Mouse (Mus musculus) embryonic facial prominence, embryonic 13.5 days (tissue): ENCODE data around the gene Dnajc21. TPM values are rescaled to one million over a fixed set of nuclear protein-coding genes. Genes with fewer than 3 reads are reported as not detected.

ENCODE experiments used
- ATAC-seq: fragments of 200-750 bp; cut with Nextera tagmentation; 2 replicates; pipeline ENCODE4 v1.8.0; 2017; ENCODE audit warnings: low read depth; ENCODE audit not compliant: insufficient number of reproducible peaks, insufficient read depth, low FRiP score, low TSS enrichment
- H3K27ac ChIP-seq: fragments of 300-500 bp; sonication (generic); 2 replicates; pipeline ENCODE4 v1.5.1; 2015; ENCODE audit warnings: moderate library complexity, mild to moderate bottlenecking, inconsistent platforms
- H3K27me3 ChIP-seq: fragments of 300-500 bp; sonication (generic); 2 replicates; pipeline ENCODE4 v1.6.1; 2015; ENCODE audit warnings: mild to moderate bottlenecking, inconsistent platforms
- H3K36me3 ChIP-seq: fragments of 300-500 bp; sonication (generic); 2 replicates; pipeline ENCODE4 v1.6.1; 2015; ENCODE audit warnings: mild to moderate bottlenecking, inconsistent platforms
- H3K4me1 ChIP-seq: fragments of 300-500 bp; sonication (generic); 2 replicates; pipeline ENCODE4 v1.6.1; 2015; ENCODE audit warnings: inconsistent platforms
- H3K4me2 ChIP-seq: fragments of 300-500 bp; sonication (generic); 2 replicates; pipeline ENCODE4 v1.6.1; 2015; ENCODE audit warnings: moderate library complexity, mild to moderate bottlenecking, inconsistent platforms
- H3K4me3 ChIP-seq: fragments of 300-500 bp; sonication (generic); 2 replicates; pipeline ENCODE4 v1.5.1; 2015; ENCODE audit warnings: mild to moderate bottlenecking, inconsistent platforms
- H3K9ac ChIP-seq: fragments of 300-500 bp; sonication (generic); 2 replicates; pipeline ENCODE4 v1.6.1; 2015; ENCODE audit warnings: mild to moderate bottlenecking, inconsistent platforms
- H3K9me3 ChIP-seq: fragments of 300-500 bp; sonication (generic); 2 replicates; pipeline ENCODE4 v1.6.1; 2016; ENCODE audit warnings: inconsistent platforms
- WGBS: fragments of 180-500 bp; shearing (Covaris S2); methylation state at CpG from one replicate; pipeline ENCODE4 v1.1.7; 2015; ENCODE audit warnings: mixed read lengths; 5-methylcytosine and 5-hydroxymethylcytosine counted together
- polyA plus RNA-seq: library from polyadenylated mRNA; unstranded; fragments of >200 nt; fragmentation: Nextera tagmentation; extraction: Ambion mirVana; gene quantifications from 2 replicates; pipeline ENCODE4 v1.2.1, GENCODE M21; 2015

The Dnajc21 gene
- polyA plus RNA-seq, 1 experiment from 2014 or later: 11.8 TPM

- no peaks in the 10 kb centered on the region for H3K36me3 ChIP-seq
- H3K9ac ChIP-seq: no peak overlapping the region
- no peak for ATAC-seq
- H3K27ac ChIP-seq: no peak overlapping the region
- H3K9me3 ChIP-seq: no peaks in the 10 kb centered on the region
- 89% methylated on average over 13 of the region's 13 CpGs for WGBS
- H3K4me3 ChIP-seq: no peak overlapping the region
- no peaks in the 10 kb centered on the region for H3K4me1 ChIP-seq
- no peak overlapping the region for H3K4me2 ChIP-seq
- H3K27me3 ChIP-seq: no peaks in the 10 kb centered on the region
These were observed 43.6 kb downstream of the Dnajc21 start for GRCm38 (mm10) chr15:10426545-10427266.

GRCm38 (mm10) chr15:10426124-10426523 lies 44.2 kb downstream of the Dnajc21 start:
- no peaks in the 10 kb centered on the region for H3K27me3 ChIP-seq
- no peak overlapping the region for H3K9ac ChIP-seq
- no peak overlapping the region for H3K27ac ChIP-seq
- no peaks in the 10 kb centered on the region for H3K36me3 ChIP-seq
- H3K4me1 ChIP-seq: no peaks in the 10 kb centered on the region
- ATAC-seq: no peak
- no peak overlapping the region for H3K4me3 ChIP-seq
- WGBS: 95% methylated on average over 6 of the region's 6 CpGs
- no peaks in the 10 kb centered on the region for H3K9me3 ChIP-seq
- H3K4me2 ChIP-seq: no peak overlapping the region

GRCm38 (mm10) chr15:10421785-10422144 lies 48.6 kb downstream of the Dnajc21 start:
- 66% methylated on average over 1 of the region's 1 CpGs for WGBS
- Histone ChIP-seq H3K4me2 (no peak overlapping the region), H3K9me3 (no peaks in the 10 kb centered on the region), H3K4me3 (no peak overlapping the region), H3K9ac (no peak overlapping the region), H3K27me3 (no peaks in the 10 kb centered on the region), H3K4me1 (no peaks in the 10 kb centered on the region), H3K27ac (no peak overlapping the region), H3K36me3 (no peaks in the 10 kb centered on the region)
- ATAC-seq: no peak

GRCm38 (mm10) chr15:10421138-10421784 lies 49.1 kb downstream of the Dnajc21 start:
- H3K9me3 ChIP-seq: no peaks in the 10 kb centered on the region
- no peak overlapping the region for H3K27ac ChIP-seq
- 21% methylated on average over 7 of the region's 7 CpGs for WGBS
- H3K9ac ChIP-seq: no peak overlapping the region
- no peaks in the 10 kb centered on the region for H3K4me1 ChIP-seq
- H3K27me3 ChIP-seq: no peaks in the 10 kb centered on the region
- no peak overlapping the region for H3K4me2 ChIP-seq
- no peak for ATAC-seq
- H3K4me3 ChIP-seq: no peak overlapping the region
- H3K36me3 ChIP-seq: no peaks in the 10 kb centered on the region

- Histone ChIP-seq H3K9ac (no peak overlapping the region), H3K27me3 (no peaks in the 10 kb centered on the region), H3K36me3 (no peaks in the 10 kb centered on the region), H3K4me2 (no peak overlapping the region), H3K4me1 (no peaks in the 10 kb centered on the region), H3K4me3 (no peak overlapping the region), H3K9me3 (no peaks in the 10 kb centered on the region), H3K27ac (no peak overlapping the region)
- no peak for ATAC-seq
- WGBS: 90% methylated on average over 6 of the region's 6 CpGs
These were observed 56.7 kb downstream of the Dnajc21 start for GRCm38 (mm10) chr15:10413656-10414055.

GRCm38 (mm10) chr15:10410881-10411280 lies 59.4 kb downstream of the Dnajc21 start:
- no peaks in the 10 kb centered on the region for H3K9me3 ChIP-seq
- 84% methylated on average over 2 of the region's 2 CpGs for WGBS
- no peaks in the 10 kb centered on the region for H3K27me3 ChIP-seq
- H3K27ac ChIP-seq: no peak overlapping the region
- no peak overlapping the region for H3K4me2 ChIP-seq
- H3K9ac ChIP-seq: no peak overlapping the region
- no peak overlapping the region for H3K4me3 ChIP-seq
- H3K36me3 ChIP-seq: no peaks in the 10 kb centered on the region
- no peak for ATAC-seq
- H3K4me1 ChIP-seq: no peaks in the 10 kb centered on the region

GRCm38 (mm10) chr15:10409842-10410241 lies 60.5 kb downstream of the Dnajc21 start:
- Histone ChIP-seq H3K27me3 (no peaks in the 10 kb centered on the region), H3K27ac (no peak overlapping the region), H3K9me3 (no peaks in the 10 kb centered on the region), H3K9ac (no peak overlapping the region), H3K4me1 (no peaks in the 10 kb centered on the region), H3K36me3 (no peaks in the 10 kb centered on the region), H3K4me2 (no peak overlapping the region), H3K4me3 (no peak overlapping the region)
- WGBS: 74% methylated on average over 3 of the region's 3 CpGs
- no peak for ATAC-seq

GRCm38 (mm10) chr15:10400415-10400814 lies 69.9 kb downstream of the Dnajc21 start:
- H3K27me3 ChIP-seq: no peaks in the 10 kb centered on the region
- H3K9ac ChIP-seq: no peak overlapping the region
- no peak overlapping the region for H3K27ac ChIP-seq
- H3K4me1 ChIP-seq: no peaks in the 10 kb centered on the region
- no peaks in the 10 kb centered on the region for H3K36me3 ChIP-seq
- 54% methylated on average over 3 of the region's 3 CpGs for WGBS
- no peak for ATAC-seq
- no peak overlapping the region for H3K4me2 ChIP-seq
- H3K9me3 ChIP-seq: no peaks in the 10 kb centered on the region
- no peak overlapping the region for H3K4me3 ChIP-seq

- 51% methylated on average over 2 of the region's 2 CpGs for WGBS
- Histone ChIP-seq H3K9me3 (no peaks in the 10 kb centered on the region), H3K4me3 (no peak overlapping the region), H3K9ac (no peak overlapping the region), H3K4me2 (no peak overlapping the region), H3K4me1 (no peaks in the 10 kb centered on the region), H3K27ac (no peak overlapping the region), H3K27me3 (no peaks in the 10 kb centered on the region), H3K36me3 (no peaks in the 10 kb centered on the region)
- no peak for ATAC-seq
These were observed 70.5 kb downstream of the Dnajc21 start for GRCm38 (mm10) chr15:10399795-10400194.

Other genes with a start within 250 kb of the Dnajc21 start
- not detected in 2 replicates for gene Gm21973, start 145.1 kb downstream of the Dnajc21 start, polyA plus RNA-seq
- gene Agxt2, start 112.0 kb downstream of the Dnajc21 start, polyA plus RNA-seq: not detected in 2 replicates
- gene Brix1, start 15.4 kb upstream of the Dnajc21 start, polyA plus RNA-seq: 104 and 123 TPM in 2 replicates
- gene Rad1, start 15.5 kb upstream of the Dnajc21 start, polyA plus RNA-seq: 40.3 and 42.7 TPM in 2 replicates
- gene Ttc23l, start 88.2 kb upstream of the Dnajc21 start, polyA plus RNA-seq: not detected in 2 replicates
- gene Rai14, start 244.1 kb upstream of the Dnajc21 start, polyA plus RNA-seq: 78.9 and 87.3 TPM in 2 replicates